Mouse (Mus musculus) heart, postnatal 14 days (tissue): ENCODE results near the gene Pbx2. TPM values are rescaled to one million over a fixed set of nuclear protein-coding genes. Genes with fewer than 3 reads are reported as not detected.

ENCODE experiments used
- DNase-seq, 2 experiments: peaks; one replicate each; pipeline ENCODE4 v3.0.0; 2021 to 2022
- intact Hi-C: fragments of 180-260 bp; cut with DNase I; formaldehyde crosslinking; loops from one replicate; pipeline ENCODE4 v1.15.1; 2025
- total RNA-seq, 2 experiments: library from RNA; stranded (reverse); gene quantifications; 2 replicates each; pipeline ENCODE4 v1.2.3; 2021

Pbx2 gene
- total RNA-seq, 2 experiments from 2014 or later, result 20.1 to 22.6 TPM

- no peak for DNase-seq
Measured at GRCm38 (mm10) chr17:34572361-34572760, 18.7 kb upstream of the Pbx2 start.

GRCm38 (mm10) chr17:34576577-34576976 is 14.5 kb upstream of the Pbx2 start:
- DNase-seq, result no peak
- intact Hi-C loops, result no loop called here

More at GRCm38 (mm10) chr17:34572361-34572760, 18.7 kb upstream of the Pbx2 start:
- intact Hi-C loops, result loop anchor here (1.0 kb wide), 1 partner anchor 47 kb away; no protein-coding TSS in a partner anchor

GRCm38 (mm10) chr17:34578070-34578469 is 13.0 kb upstream of the Pbx2 start:
- intact Hi-C loops, result no loop called here
- no peak for DNase-seq

- intact Hi-C loops, result no loop called here
- DNase-seq, result no peak
Measured at GRCm38 (mm10) chr17:34582528-34582927, 8.5 kb upstream of the Pbx2 start.

GRCm38 (mm10) chr17:34583397-34583796 is 7.7 kb upstream of the Pbx2 start:
- intact Hi-C loops, result no loop called here

GRCm38 (mm10) chr17:34583819-34584218 is 7.2 kb upstream of the Pbx2 start:
- intact Hi-C loops, result loop anchor here (2.0 kb wide), 1 partner anchor 13 kb away; no protein-coding TSS in a partner anchor
- no peak for DNase-seq

More at GRCm38 (mm10) chr17:34583397-34583796, 7.7 kb upstream of the Pbx2 start:
- DNase-seq, result no peak

GRCm38 (mm10) chr17:34585121-34585520 is 5.9 kb upstream of the Pbx2 start:
- no peak for DNase-seq
- intact Hi-C loops, result loop anchor here (2.0 kb wide), 1 partner anchor 14 kb away; no protein-coding TSS in a partner anchor

GRCm38 (mm10) chr17:34585877-34586771 is 4.9 kb upstream of the Pbx2 start:
- DNase-seq, result no peak
- intact Hi-C loops, result loop anchor here (2.0 kb wide), 1 partner anchor 15 kb away; no protein-coding TSS in a partner anchor

- DNase-seq, result peak; percentile 83 to 88
- intact Hi-C loops, result no loop called here
Measured at GRCm38 (mm10) chr17:34586796-34587422, 4.2 kb upstream of the Pbx2 start.

GRCm38 (mm10) chr17:34587423-34587811 is 3.6 kb upstream of the Pbx2 start:
- peak; percentile 98 to 99 for DNase-seq
- intact Hi-C loops, result no loop called here

- DNase-seq, result no peak
- intact Hi-C loops, result no loop called here
Measured at GRCm38 (mm10) chr17:34587814-34588213, 3.3 kb upstream of the Pbx2 start.

GRCm38 (mm10) chr17:34588767-34589166 is 2.3 kb upstream of the Pbx2 start:
- intact Hi-C loops, result no loop called here
- no peak for DNase-seq

- intact Hi-C loops, result no loop called here
- no peak for DNase-seq
Measured at GRCm38 (mm10) chr17:34589206-34589605, 1.9 kb upstream of the Pbx2 start.

- peak; percentile 72 to 73 for DNase-seq
- intact Hi-C loops, result no loop called here
Measured at GRCm38 (mm10) chr17:34589681-34590101, 1.4 kb upstream of the Pbx2 start, which contains the start of gene Gpsm3. Gpsm3 (plus strand) TSS chr17:34589806.

GRCm38 (mm10) chr17:34590154-34590987 is 695 bp upstream of the Pbx2 start:
- intact Hi-C loops, result no loop called here

GRCm38 (mm10) chr17:34591994-34592375 is 919 bp downstream of the Pbx2 start:
- intact Hi-C loops, result no loop called here
- peak; percentile 92 to 93 for DNase-seq

More at GRCm38 (mm10) chr17:34590154-34590987, 695 bp upstream of the Pbx2 start:
- peak in 1 of 2 experiments; percentile 28 for DNase-seq

- DNase-seq, result no peak
- intact Hi-C loops, result loop anchor here (1.0 kb wide), 1 partner anchor 10 kb away; the partner anchor contains the start of gene Rnf5
Measured at GRCm38 (mm10) chr17:34592581-34593549, 1.8 kb downstream of the Pbx2 start.

- intact Hi-C loops, result loop anchor here (1.0 kb wide), 1 partner anchor 9 kb away; the partner anchor contains the start of gene Rnf5
- peak in 1 of 2 experiments; percentile 32 for DNase-seq
Measured at GRCm38 (mm10) chr17:34593752-34594525, 2.9 kb downstream of the Pbx2 start.
